ENCODE assay signal across 10 mouse cellular contexts in genomic region chr2:33355558-33355957, GRCm38 (mm10). TPM values are rescaled to one million over a fixed set of nuclear protein-coding genes. Genes with fewer than 3 reads are reported as not detected.
DNase-seq lines count a peak whose midpoint lies in the region; ATAC-seq lines count a peak whose summit lies in the region.
"Had no signal": no experiment of that assay in that cellular context is flagged by ENCODE, and none has a peak within 500 bp of the region (broad histone marks: within the 10 kb centered on the region; RNA-seq: fewer than 3 reads in every experiment).

No protein-coding gene starts in this region.

- no peak overlapping the region for H3K27ac ChIP-seq in hindbrain, embryonic 16.5 days (ENCODE audit: low read depth, low read length)
- H3K27ac ChIP-seq in midbrain, embryonic 16.5 days (ENCODE audit: low read length): 0 out of 2 replicates have a peak overlapping the region, but pooled peaks have one; percentile 13
- H3K27ac ChIP-seq: heart, embryonic 13.5 days; stomach, embryonic 15.5 days had no signal

- WGBS in hindbrain, embryonic 16.5 days: 57% methylated on average over 6 of the region's 6 CpGs
- 71% methylated on average over 6 of the region's 6 CpGs for WGBS in midbrain, embryonic 16.5 days

- peak; percentile 75 for ATAC-seq in hindbrain, embryonic 16.5 days
- ATAC-seq in midbrain, embryonic 16.5 days: no peak

- H3K4me3 ChIP-seq in hindbrain, embryonic 16.5 days (ENCODE audit: low read length): no peak overlapping the region
- no peak overlapping the region for H3K4me3 ChIP-seq in midbrain, embryonic 16.5 days (ENCODE audit: low read depth, low read length)
- H3K4me3 ChIP-seq: heart, embryonic 13.5 days; stomach, embryonic 15.5 days had no signal

- H3K36me3 ChIP-seq in hindbrain, embryonic 16.5 days (ENCODE audit: control insufficient read depth, insufficient read depth, low read length): no peaks in the 10 kb centered on the region
- no peaks in the 10 kb centered on the region for H3K36me3 ChIP-seq in midbrain, embryonic 16.5 days (ENCODE audit: control insufficient read depth, insufficient read depth, low read length)
- H3K36me3 ChIP-seq: heart, embryonic 13.5 days; stomach, embryonic 15.5 days had no signal

- H3K4me1 ChIP-seq in hindbrain, embryonic 16.5 days (ENCODE audit: control insufficient read depth, insufficient read depth, low read depth, low read length): peaks cover 4% of the 10 kb centered on the region; the same call in 1 of the 2 replicates
- peaks cover 2% of the 10 kb centered on the region for H3K4me1 ChIP-seq in midbrain, embryonic 16.5 days (ENCODE audit: control insufficient read depth, insufficient read depth, low read length)
- H3K4me1 ChIP-seq: stomach, embryonic 15.5 days had no signal

- H3K9me3 ChIP-seq in hindbrain, embryonic 16.5 days (ENCODE audit: control insufficient read depth, low read length): no peaks in the 10 kb centered on the region
- H3K9me3 ChIP-seq in midbrain, embryonic 16.5 days (replicated peaks; ENCODE audit: control insufficient read depth, low read length, poor library complexity, severe bottlenecking): no peaks in the 10 kb centered on the region
- H3K9me3 ChIP-seq: heart, embryonic 13.5 days; stomach, embryonic 15.5 days had no signal

- H3K27me3 ChIP-seq in hindbrain, embryonic 16.5 days (replicated peaks; ENCODE audit: control insufficient read depth, insufficient read depth, low read length): no peaks in the 10 kb centered on the region
- no peaks in the 10 kb centered on the region for H3K27me3 ChIP-seq in midbrain, embryonic 16.5 days (ENCODE audit: control insufficient read depth, insufficient read depth, low read depth, low read length)
- H3K27me3 ChIP-seq: heart, embryonic 13.5 days; stomach, embryonic 15.5 days had no signal

- H3K4me2 ChIP-seq in hindbrain, embryonic 16.5 days (ENCODE audit: low read length): no peak overlapping the region
- H3K4me2 ChIP-seq in midbrain, embryonic 16.5 days (ENCODE audit: low read length): no peak overlapping the region
- H3K4me2 ChIP-seq: heart, embryonic 13.5 days; lung, embryonic 14.5 days; stomach, embryonic 15.5 days had no signal

- peak; percentile 40 for DNase-seq in ovary, postnatal 14 days (ENCODE audit: low spot score)
- no peak for DNase-seq in ovary, postnatal 10 days (ENCODE audit: low spot score)
- peak; percentile 94 to 95 for DNase-seq in cerebellum, postnatal 14 days
- DNase-seq in lung, postnatal 25 days (ENCODE audit: low spot score): no peak
- no peak for DNase-seq in urinary bladder, postnatal 10 days (ENCODE audit: low spot score)
- DNase-seq: lung, embryonic 14.5 days had no signal

- no peak overlapping the region for H3K9ac ChIP-seq in hindbrain, embryonic 16.5 days (ENCODE audit: low read depth, low read length)
- no peak overlapping the region for H3K9ac ChIP-seq in midbrain, embryonic 16.5 days (ENCODE audit: low read depth, low read length)
- H3K9ac ChIP-seq: heart, embryonic 13.5 days; lung, embryonic 14.5 days; stomach, embryonic 15.5 days had no signal

RNA-seq across cellular contexts. Expression of gene Ralgps1, which starts 15.7 kb away (rescaled TPM):
- polyA plus RNA-seq in hindbrain, embryonic 16.5 days (2015; fragmentation: Nextera tagmentation; extraction: Ambion mirVana): 32.0 and 44.4 TPM in 2 replicates
- 48.4 and 54.3 TPM in 2 replicates for polyA plus RNA-seq in midbrain, embryonic 16.5 days (2015; fragmentation: Nextera tagmentation; extraction: Ambion mirVana)

Comparison
In these comparisons a context has a peak if more than half of its experiments do, and no peak if none do; other contexts are left out.
1. DNase-seq: peak in ovary, postnatal 14 days (single experiment) and cerebellum, postnatal 14 days (2 of 2); none in ovary, postnatal 10 days (single experiment), lung, postnatal 25 days (single experiment) and urinary bladder, postnatal 10 days (single experiment).